Mouse (Mus musculus) stomach, embryonic 15.5 days (tissue): ENCODE data around the gene Dyrk3. TPM values are rescaled to one million over a fixed set of nuclear protein-coding genes. Genes with fewer than 3 reads are reported as not detected.

ENCODE experiments used
- ATAC-seq: fragments of 200-750 bp; cut with Nextera tagmentation; 2 replicates; pipeline ENCODE4 v1.8.0; 2017; ENCODE audit warnings: low read depth, moderate number of reproducible peaks, moderate TSS enrichment; ENCODE audit not compliant: insufficient read depth, low FRiP score
- H3K27ac ChIP-seq: fragments of 300-500 bp; sonication (generic); 2 replicates; pipeline ENCODE4 v1.5.1; 2015; ENCODE audit warnings: mild to moderate bottlenecking, inconsistent platforms
- H3K27me3 ChIP-seq: fragments of 300-500 bp; sonication (generic); replicated peaks from 2 replicates; pipeline ENCODE4 v1.6.1; 2015; ENCODE audit warnings: inconsistent platforms
- H3K36me3 ChIP-seq: fragments of 300-500 bp; sonication (generic); 2 replicates; pipeline ENCODE4 v1.6.1; 2015; ENCODE audit warnings: inconsistent platforms
- H3K4me1 ChIP-seq: fragments of 300-500 bp; sonication (generic); 2 replicates; pipeline ENCODE4 v1.6.1; 2015; ENCODE audit warnings: inconsistent platforms
- H3K4me2 ChIP-seq: fragments of 300-500 bp; sonication (generic); 2 replicates; pipeline ENCODE4 v1.6.1; 2015; ENCODE audit warnings: mild to moderate bottlenecking, inconsistent platforms
- H3K4me3 ChIP-seq: fragments of 300-500 bp; sonication (generic); replicated peaks from 2 replicates; pipeline ENCODE4 v1.5.1; 2015; ENCODE audit warnings: inconsistent platforms
- H3K9ac ChIP-seq: fragments of 300-500 bp; sonication (generic); 2 replicates; pipeline ENCODE4 v1.6.1; 2015; ENCODE audit warnings: inconsistent platforms
- H3K9me3 ChIP-seq: fragments of 300-500 bp; sonication (generic); 2 replicates; pipeline ENCODE4 v1.6.1; 2016; ENCODE audit warnings: inconsistent platforms
- WGBS: fragments of 180-500 bp; shearing (Covaris S2); methylation state at CpG from one replicate; pipeline ENCODE4 v1.1.7; 2015; 5-methylcytosine and 5-hydroxymethylcytosine counted together
- polyA plus RNA-seq: library from polyadenylated mRNA; unstranded; fragments of >200 nt; fragmentation: Nextera tagmentation; extraction: Ambion mirVana; gene quantifications from 2 replicates; pipeline ENCODE4 v1.2.1, GENCODE M21; 2015

Dyrk3 gene
- 4.7 and 5.4 TPM in 2 replicates for polyA plus RNA-seq

DNA sequence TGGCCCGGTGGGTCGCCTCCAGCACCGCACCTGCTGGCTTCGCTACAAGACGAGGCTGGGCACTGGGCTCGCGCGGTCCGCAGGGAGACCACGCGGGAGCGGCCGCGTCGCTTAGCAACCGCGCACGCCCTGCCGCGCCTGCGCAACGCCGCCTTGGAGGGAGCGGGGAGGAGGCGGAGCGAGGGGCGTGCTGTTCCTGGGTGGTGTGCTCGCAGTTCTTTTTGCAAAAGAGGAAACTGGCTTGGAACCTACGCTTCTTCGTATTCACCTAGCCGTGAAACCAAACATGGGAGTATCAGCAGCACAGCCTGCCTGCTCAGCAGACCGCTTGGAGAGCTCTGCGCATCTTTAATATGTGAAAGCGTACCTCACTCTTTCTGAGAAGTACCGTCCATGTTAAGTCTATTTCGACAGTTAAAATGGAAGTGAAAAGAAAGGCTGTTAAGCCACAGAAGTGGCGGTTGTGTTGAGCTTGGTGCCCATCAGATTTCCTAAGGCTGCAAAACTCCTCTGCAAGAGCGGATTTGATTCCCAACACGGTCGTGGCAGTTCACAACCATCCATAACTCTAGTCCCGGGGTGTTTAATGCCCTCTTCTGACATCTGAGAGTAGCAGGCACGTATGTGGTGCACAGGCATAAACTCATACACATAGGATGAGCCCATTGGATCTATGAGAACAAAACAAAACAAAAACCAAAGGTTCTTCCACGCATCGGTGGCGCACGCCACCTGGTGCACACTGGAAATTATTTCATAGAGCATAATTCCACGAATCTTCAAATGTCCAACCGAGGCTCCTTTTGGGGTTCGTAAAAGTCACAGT, at the start of gene Dyrk3:
TSS of gene Dyrk3 (minus strand) at position 150 of the 826 bp plus-strand sequence.
- whole genome bisulfite sequencing, result 2% methylated on average over 49 of the region's 49 CpGs
- H3K27ac ChIP-seq, result peak within 1 kb of the TSS; percentile 94
- H3K9me3 ChIP-seq, result no peaks in the 10 kb centered on the region
- H3K4me1 ChIP-seq, result no peaks in the 10 kb centered on the region
- ATAC-seq, result peak; percentile 98
- peak within 1 kb of the TSS; percentile 77 for H3K9ac ChIP-seq
- H3K4me2 ChIP-seq, result peak within 1 kb of the TSS; percentile 90
- no peaks in the 10 kb centered on the region for H3K27me3 ChIP-seq
- H3K4me3 ChIP-seq, result peak within 1 kb of the TSS; percentile 93
- no peaks in the 10 kb centered on the region for H3K36me3 ChIP-seq

DNA sequence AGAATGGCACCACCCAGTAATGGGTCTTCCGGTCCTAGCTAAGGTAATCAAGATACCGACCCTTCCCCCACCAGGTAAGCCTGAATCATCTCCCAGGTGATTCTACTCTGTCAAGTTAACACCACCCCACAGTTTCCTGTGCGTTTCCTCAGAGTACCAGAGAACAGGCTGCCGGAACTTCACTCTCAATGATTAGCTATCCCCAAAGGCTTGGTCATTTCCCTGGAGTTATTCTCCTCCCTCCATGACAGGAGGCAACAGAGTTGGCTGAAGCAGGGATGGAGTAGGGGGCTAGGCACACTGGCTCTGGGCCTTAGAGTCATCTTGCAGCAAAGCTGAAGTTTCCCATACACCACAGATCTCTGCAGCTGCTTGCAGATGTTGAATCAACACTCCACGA, 49.7 kb upstream of the Dyrk3 start:
- H3K9me3 ChIP-seq, result no peaks in the 10 kb centered on the region
- whole genome bisulfite sequencing, result 76% methylated on average over 5 of the region's 5 CpGs
- no peak overlapping the region for H3K9ac ChIP-seq
- H3K4me2 ChIP-seq, result no peak overlapping the region
- H3K36me3 ChIP-seq, result no peaks in the 10 kb centered on the region
- no peaks in the 10 kb centered on the region for H3K27me3 ChIP-seq
- ATAC-seq, result no peak
- no peak overlapping the region for H3K4me3 ChIP-seq
- no peak overlapping the region for H3K27ac ChIP-seq
- H3K4me1 ChIP-seq, result peaks cover 19% of the 10 kb centered on the region; the same call in 1 of the 2 replicates

DNA sequence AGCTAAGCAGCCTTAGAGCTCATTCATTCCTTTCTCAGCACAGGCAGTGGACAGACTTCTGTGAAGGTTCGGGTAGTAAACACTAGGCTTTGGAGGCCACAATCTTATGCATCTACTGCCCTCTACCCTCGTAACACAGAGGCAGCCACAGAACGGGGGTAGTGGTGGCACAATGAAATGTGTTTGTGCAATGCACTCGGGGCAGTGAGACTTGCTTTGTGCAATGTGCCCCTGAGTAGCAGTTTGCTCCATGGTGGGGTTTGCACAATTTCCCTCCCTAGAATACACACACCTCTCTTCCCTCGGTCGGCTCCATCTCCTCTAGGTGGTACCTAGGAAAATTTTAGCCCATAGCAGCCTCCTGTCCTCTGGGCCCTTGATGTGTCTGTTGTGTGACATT, 48.9 kb upstream of the Dyrk3 start:
- H3K27me3 ChIP-seq, result no peaks in the 10 kb centered on the region
- H3K27ac ChIP-seq, result no peak overlapping the region
- no peak for ATAC-seq
- peaks cover 19% of the 10 kb centered on the region; the same call in 1 of the 2 replicates for H3K4me1 ChIP-seq
- 68% methylated on average over 6 of the region's 6 CpGs for WGBS
- H3K36me3 ChIP-seq, result no peaks in the 10 kb centered on the region
- no peak overlapping the region for H3K9ac ChIP-seq
- no peak overlapping the region for H3K4me3 ChIP-seq
- H3K9me3 ChIP-seq, result no peaks in the 10 kb centered on the region
- H3K4me2 ChIP-seq, result no peak overlapping the region

DNA sequence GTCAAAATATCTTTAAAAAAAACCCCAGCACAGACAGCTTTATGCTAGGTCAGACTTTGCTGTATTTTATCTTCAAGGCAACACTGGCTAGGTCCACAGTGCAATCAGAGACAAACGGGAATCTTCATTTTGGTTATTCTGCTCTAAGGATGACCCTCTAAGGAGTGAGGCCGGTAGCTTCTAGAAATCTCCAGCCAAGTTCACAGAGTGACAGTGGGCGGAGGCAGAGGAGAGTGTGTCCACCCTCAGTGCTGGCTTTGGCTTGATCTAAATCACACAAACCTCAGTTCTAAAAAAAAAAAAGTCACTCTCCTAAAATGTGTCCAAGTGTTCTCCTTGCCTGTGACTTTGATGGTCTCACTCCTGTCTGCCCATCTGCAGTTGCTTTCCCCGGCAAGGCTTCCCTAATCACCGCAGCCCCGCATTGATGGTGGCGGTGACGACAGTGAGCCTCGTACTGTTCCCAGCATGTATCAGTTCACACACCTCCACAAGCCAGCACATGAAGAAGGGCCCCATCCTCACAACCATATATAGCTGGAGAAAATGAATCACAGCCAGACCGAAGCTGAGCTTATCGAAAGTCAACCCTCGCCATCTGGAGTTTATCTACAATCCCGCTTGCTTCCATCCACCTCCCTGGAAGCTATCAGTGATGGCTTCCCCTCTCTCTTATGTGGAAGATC, 47.8 kb upstream of the Dyrk3 start:
- WGBS, result 70% methylated on average over 13 of the region's 13 CpGs

DNA sequence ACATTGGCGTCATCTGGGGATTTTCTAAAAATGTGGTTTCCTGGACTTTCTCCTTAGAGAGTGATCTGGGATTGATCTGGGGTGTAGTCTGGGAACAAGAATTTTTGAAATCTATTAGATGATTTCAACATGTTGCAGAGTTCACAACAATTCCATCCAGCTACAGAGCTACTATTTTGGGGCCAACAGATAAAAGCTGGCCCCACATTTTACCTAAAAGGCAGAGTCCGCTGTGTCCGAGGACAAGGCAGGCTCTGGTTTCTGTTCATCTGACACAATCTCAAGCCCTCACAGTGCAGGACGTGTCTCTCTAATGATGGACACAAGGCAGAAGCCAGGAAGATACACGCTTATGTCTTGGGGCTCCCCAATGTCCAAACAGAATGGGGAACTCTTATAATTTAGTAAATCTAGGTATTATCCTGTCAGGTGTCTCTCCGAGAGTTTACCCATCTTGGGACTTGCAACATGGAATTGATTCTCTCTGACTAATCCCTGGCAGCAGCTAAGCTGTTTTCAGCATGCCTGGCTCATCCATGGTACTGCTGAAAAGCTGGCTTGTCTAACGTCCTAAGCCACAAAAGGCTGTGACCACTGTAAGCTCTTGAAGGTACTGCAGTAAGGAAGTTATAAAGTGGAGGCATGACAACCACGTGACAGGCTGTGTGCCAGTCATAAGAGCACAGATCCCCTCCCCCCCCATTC, 47.0 kb upstream of the Dyrk3 start:
- 0 out of 2 replicates have a peak overlapping the region, but pooled peaks have one; percentile 42 for H3K27ac ChIP-seq
- WGBS, result 69% methylated on average over 8 of the region's 8 CpGs
- H3K4me2 ChIP-seq, result no peak overlapping the region

More for the DNA sequence above, 47.8 kb upstream of the Dyrk3 start:
- Histone ChIP-seq H3K4me1 (peaks cover 19% of the 10 kb centered on the region; the same call in 1 of the 2 replicates), H3K36me3 (no peaks in the 10 kb centered on the region), H3K27ac (no peak overlapping the region), H3K4me3 (no peak overlapping the region), H3K4me2 (no peak overlapping the region), H3K9me3 (no peaks in the 10 kb centered on the region), H3K9ac (no peak overlapping the region), H3K27me3 (no peaks in the 10 kb centered on the region)
- ATAC-seq, result no peak

DNA sequence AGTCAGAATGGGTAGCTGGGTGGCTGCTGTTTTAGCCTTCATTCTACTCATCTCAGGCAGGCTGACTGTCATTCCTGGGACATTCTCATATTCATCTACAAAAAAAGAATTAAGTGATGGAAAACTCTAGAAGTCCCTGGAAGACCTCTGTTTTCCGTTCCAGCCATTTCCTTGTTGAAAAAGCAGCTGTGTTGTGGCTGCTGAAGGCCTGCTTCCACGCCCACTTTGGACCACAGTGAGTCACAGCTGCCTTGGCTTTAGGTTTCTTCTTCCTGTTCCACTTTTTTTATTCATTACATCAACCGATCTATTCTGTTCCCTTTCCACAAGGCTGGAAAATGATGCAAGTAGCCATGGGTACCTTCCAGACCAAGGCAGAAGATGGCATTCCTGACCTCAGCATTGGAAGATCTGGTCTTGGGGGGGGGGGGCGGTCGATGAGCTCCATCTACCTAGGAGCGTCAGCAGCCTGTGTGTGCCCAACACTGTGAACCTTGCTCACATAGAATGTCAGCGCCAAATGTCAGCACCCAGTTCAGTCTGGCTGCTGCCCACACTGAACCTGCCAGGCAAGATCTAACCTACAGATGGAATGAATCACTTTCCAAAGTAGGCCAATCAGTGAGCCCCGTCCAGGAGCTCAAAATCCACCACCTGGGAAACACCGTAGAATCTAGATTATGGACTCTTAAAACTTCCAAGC, 46.3 kb upstream of the Dyrk3 start:
- Histone ChIP-seq H3K36me3 (peaks cover 6% of the 10 kb centered on the region; the same call in 1 of the 2 replicates), H3K27ac (peak overlapping the region; percentile 58), H3K27me3 (no peaks in the 10 kb centered on the region), H3K9me3 (no peaks in the 10 kb centered on the region), H3K4me1 (peaks cover 19% of the 10 kb centered on the region; the same call in 1 of the 2 replicates), H3K4me3 (no peak overlapping the region), H3K4me2 (no peak overlapping the region), H3K9ac (no peak overlapping the region)
- no peak for ATAC-seq
- 61% methylated on average over 9 of the region's 9 CpGs for WGBS

More for the DNA sequence above, 47.0 kb upstream of the Dyrk3 start:
- ATAC-seq, result no peak
- Histone ChIP-seq H3K36me3 (no peaks in the 10 kb centered on the region), H3K27me3 (no peaks in the 10 kb centered on the region), H3K9ac (no peak overlapping the region), H3K9me3 (no peaks in the 10 kb centered on the region), H3K4me3 (no peak overlapping the region), H3K4me1 (peaks cover 19% of the 10 kb centered on the region; the same call in 1 of the 2 replicates)

DNA sequence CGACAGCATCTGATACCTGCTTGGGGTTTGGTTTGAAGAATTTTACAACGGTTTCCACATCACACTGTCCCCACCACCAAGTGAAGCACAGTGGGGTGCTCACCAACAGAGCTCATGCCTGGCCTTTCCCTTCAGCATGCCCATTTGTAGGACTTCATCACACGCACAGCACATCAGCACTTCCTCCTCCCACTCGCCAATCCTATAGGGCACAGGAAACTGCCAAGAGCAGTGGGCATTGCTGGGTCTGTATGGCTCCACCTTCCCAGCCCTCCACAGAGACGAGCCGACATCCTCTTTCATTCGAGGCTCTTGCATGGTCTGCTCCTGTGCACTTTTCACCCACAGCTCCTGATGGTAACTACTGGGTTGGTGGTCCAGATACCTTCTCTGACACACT, 45.1 kb upstream of the Dyrk3 start:
- no peak overlapping the region for H3K9ac ChIP-seq
- no peak for ATAC-seq
- H3K27me3 ChIP-seq, result no peaks in the 10 kb centered on the region
- no peak overlapping the region for H3K27ac ChIP-seq
- no peak overlapping the region for H3K4me2 ChIP-seq
- 83% methylated on average over 7 of the region's 7 CpGs for WGBS
- no peak overlapping the region for H3K4me3 ChIP-seq
- H3K4me1 ChIP-seq, result peaks cover 18% of the 10 kb centered on the region; the same call in 1 of the 2 replicates
- peaks cover 6% of the 10 kb centered on the region; the same call in 1 of the 2 replicates for H3K36me3 ChIP-seq
- H3K9me3 ChIP-seq, result no peaks in the 10 kb centered on the region

DNA sequence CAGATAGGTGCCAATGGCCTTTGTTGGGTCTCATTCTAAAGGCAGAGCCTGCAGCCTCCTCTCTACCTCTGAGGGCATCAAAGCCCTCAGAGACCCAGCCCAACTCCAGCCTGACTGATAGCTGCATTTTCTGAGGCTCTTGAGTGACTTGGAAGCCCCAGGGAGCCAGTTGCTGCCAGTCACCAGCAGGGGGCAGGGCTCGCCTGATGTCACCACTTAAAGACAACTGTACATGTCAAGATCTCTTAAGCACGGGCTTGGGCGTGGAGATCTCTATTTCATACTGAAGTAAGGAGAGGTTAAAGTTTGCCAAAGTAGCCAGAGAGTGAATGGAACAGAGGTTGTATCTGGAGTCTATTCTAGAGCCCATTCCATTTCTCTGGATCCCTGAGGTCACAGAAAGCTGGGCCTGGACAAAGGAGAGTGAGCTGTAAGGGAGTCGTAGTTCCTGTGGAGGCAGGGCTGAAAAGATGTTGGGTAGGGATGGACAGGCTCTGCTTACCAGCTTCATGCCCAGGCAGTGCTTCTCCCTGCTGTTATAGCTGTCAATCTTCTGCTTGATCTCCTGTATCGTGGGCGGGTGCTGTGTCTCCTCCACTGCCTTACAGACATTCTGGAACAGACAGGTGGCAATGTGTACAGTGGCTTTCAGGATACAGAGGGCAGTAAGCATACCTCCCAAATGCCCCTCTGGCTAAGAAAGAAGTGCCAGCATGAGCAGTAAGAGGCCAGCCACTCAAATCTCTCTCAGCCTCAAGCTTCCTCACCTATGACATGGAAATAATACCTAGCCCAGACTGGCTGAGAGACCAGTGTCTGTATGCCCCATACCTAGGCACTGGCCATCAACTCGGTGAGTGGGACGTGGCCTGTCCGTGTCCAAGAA, 43.7 kb upstream of the Dyrk3 start:
- Histone ChIP-seq H3K9me3 (no peaks in the 10 kb centered on the region), H3K4me2 (no peak overlapping the region), H3K4me3 (no peak overlapping the region), H3K27me3 (no peaks in the 10 kb centered on the region), H3K27ac (no peak overlapping the region), H3K9ac (no peak overlapping the region), H3K4me1 (peaks cover 15% of the 10 kb centered on the region; the same call in 1 of the 2 replicates), H3K36me3 (peaks cover 13% of the 10 kb centered on the region; the same call in 1 of the 2 replicates)
- ATAC-seq, result no peak
- 64% methylated on average over 9 of the region's 9 CpGs for WGBS

DNA sequence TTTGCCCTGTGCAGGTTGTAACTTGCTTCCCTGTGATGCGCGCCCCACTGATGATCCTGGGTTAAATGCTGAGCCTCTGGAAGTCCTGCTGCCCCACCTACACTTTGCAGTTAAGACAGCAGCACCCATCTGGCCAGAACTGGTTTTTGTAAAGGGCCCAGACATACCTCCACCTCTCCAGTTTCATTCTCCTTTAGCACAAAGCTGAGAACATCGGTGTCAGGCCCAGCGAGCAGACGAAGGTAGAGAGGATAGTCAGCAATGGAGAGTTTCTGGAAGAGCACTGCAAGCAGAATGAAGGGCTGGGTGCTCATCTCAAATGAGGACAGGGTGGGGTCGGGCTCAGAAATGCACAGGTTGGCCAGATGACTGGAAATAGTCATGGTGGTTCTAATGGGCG, 42.2 kb upstream of the Dyrk3 start:
- Histone ChIP-seq H3K36me3 (peaks cover 22% of the 10 kb centered on the region; the same call in 1 of the 2 replicates), H3K4me2 (no peak overlapping the region), H3K9ac (no peak overlapping the region), H3K4me1 (peaks cover 15% of the 10 kb centered on the region; the same call in 1 of the 2 replicates), H3K4me3 (no peak overlapping the region), H3K9me3 (no peaks in the 10 kb centered on the region), H3K27me3 (no peaks in the 10 kb centered on the region), H3K27ac (peak overlapping the region; percentile 54)
- ATAC-seq, result no peak
- 90% methylated on average over 7 of the region's 7 CpGs for WGBS

DNA sequence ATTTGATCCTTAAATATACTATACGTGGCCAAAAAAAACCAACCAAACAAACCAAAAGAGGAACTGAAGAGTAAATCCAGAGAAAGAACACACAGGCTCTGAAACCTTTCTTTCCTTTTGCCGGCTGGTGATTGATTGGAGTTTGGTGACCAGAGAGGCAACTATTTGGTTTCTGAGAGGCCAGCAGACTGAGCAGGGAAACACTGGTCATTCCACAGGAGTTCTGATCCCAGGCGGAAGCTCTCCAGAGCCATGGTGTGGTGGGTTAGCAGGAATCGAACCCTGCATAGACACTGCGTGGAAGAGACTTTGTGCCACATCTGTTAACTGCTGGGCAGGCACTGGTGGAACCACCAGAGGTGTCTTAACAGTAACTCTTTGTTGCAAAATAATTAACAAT, 39.9 kb upstream of the Dyrk3 start:
- no peak overlapping the region for H3K4me3 ChIP-seq
- H3K4me1 ChIP-seq, result no peaks in the 10 kb centered on the region
- no peaks in the 10 kb centered on the region for H3K27me3 ChIP-seq
- 78% methylated on average over 5 of the region's 5 CpGs for WGBS
- no peak overlapping the region for H3K4me2 ChIP-seq
- no peaks in the 10 kb centered on the region for H3K9me3 ChIP-seq
- ATAC-seq, result no peak
- no peak overlapping the region for H3K9ac ChIP-seq
- peaks cover 27% of the 10 kb centered on the region; the same call in 1 of the 2 replicates for H3K36me3 ChIP-seq
- no peak overlapping the region for H3K27ac ChIP-seq
